8 mouse cellular contexts compared by ENCODE assay signal in genomic region chr4:44973450-44973849, GRCm38 (mm10). TPM values are rescaled to one million over a fixed set of nuclear protein-coding genes. Genes with fewer than 3 reads are reported as not detected.
A peak's percentile ranks its signal among the peaks of the same experiment; 100 is the strongest.
DNase-seq lines count a peak whose midpoint lies in the region; ATAC-seq lines count a peak whose summit lies in the region.

No protein-coding gene starts in this region.

- ATAC-seq in forebrain, embryonic 14.5 days: peak; percentile 68
- ATAC-seq in liver, embryonic 15.5 days (ENCODE audit: insufficient read depth): peak; percentile 53
- no peak for ATAC-seq in neural tube, embryonic 12.5 days (ENCODE audit: low FRiP score, low read depth)

- intact Hi-C loops in heart, postnatal 10 days (cut with DNase I): loop anchor here (2.0 to 5.0 kb wide), 2 partner anchors 37 to 124 kb away; no protein-coding TSS in a partner anchor

- DNase-seq in ES-CJ7 (ENCODE audit: low read depth, low spot score): peak; percentile 95
- peak; percentile 84 for DNase-seq in cerebellum, adult 11 months
- DNase-seq in forebrain, embryonic 14.5 days (ENCODE audit: low spot score): peak; percentile 83
- peak; percentile 90 to 95 for DNase-seq in heart, postnatal 10 days
- DNase-seq in kidney, postnatal 4 days: peak; percentile 94 to 95
- DNase-seq in telencephalon, adult 2 months (ENCODE audit: low read depth, low spot score): peak; percentile 89

- no peaks in the 10 kb centered on the region for H3K9me3 ChIP-seq in forebrain, embryonic 14.5 days (replicated peaks; ENCODE audit: control insufficient read depth, low read length)
- H3K9me3 ChIP-seq in liver, embryonic 15.5 days (replicated peaks): no peaks in the 10 kb centered on the region
- H3K9me3 ChIP-seq in neural tube, embryonic 12.5 days: no peaks in the 10 kb centered on the region

- peak overlapping the region; percentile 32 for H3K4me2 ChIP-seq in forebrain, embryonic 14.5 days (ENCODE audit: low read length)
- H3K4me2 ChIP-seq in liver, embryonic 15.5 days: peak overlapping the region; percentile 46; the same call in 1 of the 2 replicates
- H3K4me2 ChIP-seq in neural tube, embryonic 12.5 days (replicated peaks): peak overlapping the region; percentile 20

- no peak overlapping the region for H3K4me3 ChIP-seq in forebrain, embryonic 14.5 days (ENCODE audit: low read depth, low read length)
- no peak overlapping the region for H3K4me3 ChIP-seq in liver, embryonic 15.5 days (replicated peaks)
- H3K4me3 ChIP-seq in neural tube, embryonic 12.5 days: no peak overlapping the region

- no peaks in the 10 kb centered on the region for H3K36me3 ChIP-seq in forebrain, embryonic 14.5 days (ENCODE audit: control insufficient read depth, insufficient read depth, low read length)
- H3K36me3 ChIP-seq in liver, embryonic 15.5 days (replicated peaks): no peaks in the 10 kb centered on the region
- no peaks in the 10 kb centered on the region for H3K36me3 ChIP-seq in neural tube, embryonic 12.5 days

- WGBS in forebrain, embryonic 14.5 days: 10% methylated on average over 9 of the region's 9 CpGs
- WGBS in liver, embryonic 15.5 days (ENCODE audit: insufficient replicate concordance): 8% methylated on average over 9 of the region's 9 CpGs
- 15% methylated on average over 9 of the region's 9 CpGs for WGBS in neural tube, embryonic 12.5 days

- 0 out of 2 replicates have a peak overlapping the region, but pooled peaks have one; percentile 32 for H3K9ac ChIP-seq in forebrain, embryonic 14.5 days (ENCODE audit: low read length)
- no peak overlapping the region for H3K9ac ChIP-seq in liver, embryonic 15.5 days
- H3K9ac ChIP-seq in neural tube, embryonic 12.5 days: no peak overlapping the region

- H3K27ac ChIP-seq in forebrain, embryonic 14.5 days (ENCODE audit: low read depth, low read length): no peak overlapping the region
- no peak overlapping the region for H3K27ac ChIP-seq in liver, embryonic 15.5 days (replicated peaks)
- H3K27ac ChIP-seq in neural tube, embryonic 12.5 days: no peak overlapping the region

- no peaks in the 10 kb centered on the region for H3K27me3 ChIP-seq in forebrain, embryonic 14.5 days (replicated peaks; ENCODE audit: control insufficient read depth, insufficient read depth, low read length)
- H3K27me3 ChIP-seq in liver, embryonic 15.5 days: no peaks in the 10 kb centered on the region
- no peaks in the 10 kb centered on the region for H3K27me3 ChIP-seq in neural tube, embryonic 12.5 days (replicated peaks)

- H3K4me1 ChIP-seq in forebrain, embryonic 14.5 days (ENCODE audit: control insufficient read depth, insufficient read depth, low read length): peaks cover 3% of the 10 kb centered on the region; the same call in 1 of the 2 replicates
- H3K4me1 ChIP-seq in liver, embryonic 15.5 days (replicated peaks): peaks cover 17% of the 10 kb centered on the region
- H3K4me1 ChIP-seq in neural tube, embryonic 12.5 days: no peaks in the 10 kb centered on the region

RNA-seq across cellular contexts. Expression of gene Grhpr, which starts 7.7 kb away (rescaled TPM):
- 17.9 and 21.1 TPM in 2 replicates for polyA plus RNA-seq in forebrain, embryonic 14.5 days (2014; fragmentation: Nextera tagmentation; extraction: Ambion mirVana)
- 10 to 100 TPM; 43.0 to 47.7 TPM for total RNA-seq in heart, postnatal 10 days (2021)
- polyA plus RNA-seq in liver, embryonic 15.5 days (2015; fragmentation: Nextera tagmentation; extraction: Ambion mirVana): 125 and 146 TPM in 2 replicates
- 38.9 and 39.1 TPM in 2 replicates for polyA plus RNA-seq in neural tube, embryonic 12.5 days (2016; fragmentation: Nextera tagmentation; extraction: Ambion mirVana)

RNA-seq across cellular contexts. Expression of gene Zbtb5, which starts 38.8 kb away (rescaled TPM):
- 48.9 and 52.0 TPM in 2 replicates for polyA plus RNA-seq in forebrain, embryonic 14.5 days (2014; fragmentation: Nextera tagmentation; extraction: Ambion mirVana)
- 10 to 100 TPM in 1 of 2 experiments, 1 to 10 TPM in 1; 8.5 to 11.6 TPM for total RNA-seq in heart, postnatal 10 days (2021)
- 5.8 and 5.9 TPM in 2 replicates for polyA plus RNA-seq in liver, embryonic 15.5 days (2015; fragmentation: Nextera tagmentation; extraction: Ambion mirVana)
- polyA plus RNA-seq in neural tube, embryonic 12.5 days (2016; fragmentation: Nextera tagmentation; extraction: Ambion mirVana): 43.6 and 46.2 TPM in 2 replicates

RNA-seq across cellular contexts. Expression of gene Polr1e, which starts 44.9 kb away (rescaled TPM):
- 35.3 and 38.7 TPM in 2 replicates for polyA plus RNA-seq in forebrain, embryonic 14.5 days (2014; fragmentation: Nextera tagmentation; extraction: Ambion mirVana)
- 10 to 100 TPM; 34.1 to 49.8 TPM for total RNA-seq in heart, postnatal 10 days (2021)
- 14.7 and 15.6 TPM in 2 replicates for polyA plus RNA-seq in liver, embryonic 15.5 days (2015; fragmentation: Nextera tagmentation; extraction: Ambion mirVana)
- polyA plus RNA-seq in neural tube, embryonic 12.5 days (2016; fragmentation: Nextera tagmentation; extraction: Ambion mirVana): 43.7 and 47.5 TPM in 2 replicates
